Mouse (Mus musculus) ovary, adult 2 months (tissue): ENCODE results near the gene Klk1b4. TPM values are rescaled to one million over a fixed set of nuclear protein-coding genes. Genes with fewer than 3 reads are reported as not detected.

Experiments
- polyA plus RNA-seq: library from polyadenylated mRNA; depleted of rRNA; stranded (reverse); fragments of >200 nt; gene quantifications from 2 replicates; pipeline ENCODE4 v1.2.3, GENCODE M21; 2012; rRNA removed

Gene Klk1b4
- polyA plus RNA-seq = not detected in 2 replicates

DNA sequence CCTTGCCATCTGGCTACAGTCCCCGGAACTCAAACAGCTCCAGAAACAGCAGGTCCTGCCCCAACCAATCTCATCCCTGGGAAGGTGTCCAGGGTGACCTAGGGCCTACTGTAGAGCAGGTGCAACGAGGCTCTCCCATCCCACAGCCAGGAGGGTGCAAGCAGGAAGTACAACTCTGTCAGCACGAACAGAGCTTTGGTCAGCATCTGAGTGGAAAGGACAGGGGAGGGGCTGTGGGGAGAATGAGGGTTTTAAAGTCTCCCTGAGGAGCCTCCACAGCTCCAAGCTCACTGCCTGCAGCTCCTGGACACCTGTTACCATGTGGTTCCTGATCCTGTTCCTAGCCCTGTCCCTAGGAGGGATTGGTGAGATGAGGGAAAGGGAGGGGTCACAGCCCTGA lies at the start of gene Klk1b4:
Klk1b4 (plus strand) TSS at position 301 of the 400 bp plus-strand sequence.

DNA sequence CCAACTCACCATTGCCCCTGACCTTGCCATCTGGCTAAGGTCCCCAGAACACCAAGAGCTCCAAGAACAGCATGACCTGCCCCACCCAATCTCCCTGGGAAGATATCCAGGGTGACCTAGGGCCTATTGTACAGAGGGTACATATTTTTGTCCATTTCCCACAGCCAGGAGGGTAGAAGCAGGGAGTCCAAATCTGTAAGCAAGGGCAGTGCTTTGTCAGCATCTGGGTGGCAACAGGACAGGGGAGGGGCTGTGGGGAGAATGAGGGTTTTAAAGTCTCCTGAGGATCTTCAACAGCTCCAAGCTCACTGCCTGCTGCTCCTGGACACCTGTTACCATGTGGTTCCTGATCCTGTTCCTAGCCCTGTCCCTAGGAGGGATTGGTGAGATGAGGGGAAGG lies 19.3 kb upstream of the Klk1b4 start, which contains the start of gene Klk1b24:
Klk1b24 (plus strand) TSS at position 301 of the 400 bp plus-strand sequence.

DNA sequence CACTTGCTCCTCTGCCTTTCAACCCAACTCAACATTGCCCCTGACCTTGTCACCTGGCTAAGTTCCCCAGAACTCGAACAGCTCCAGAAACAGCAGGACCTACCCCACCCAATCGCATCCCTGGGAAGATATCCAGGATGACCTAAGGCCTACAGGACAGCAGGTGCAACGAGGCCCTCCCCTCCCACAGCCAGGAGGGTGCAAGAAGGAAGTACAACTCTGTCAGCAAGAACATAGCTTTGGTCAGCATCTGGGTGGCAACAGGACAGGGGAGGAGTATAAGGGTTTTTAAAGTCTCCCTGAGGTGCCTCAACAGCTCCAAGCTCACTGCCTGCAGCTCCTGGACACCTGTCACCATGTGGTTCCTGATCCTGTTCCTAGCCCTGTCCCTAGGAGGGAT lies 9.3 kb upstream of the Klk1b4 start, which contains the start of gene Klk1b3:
Klk1b3 (plus strand) TSS at position 301 of the 400 bp plus-strand sequence.

DNA sequence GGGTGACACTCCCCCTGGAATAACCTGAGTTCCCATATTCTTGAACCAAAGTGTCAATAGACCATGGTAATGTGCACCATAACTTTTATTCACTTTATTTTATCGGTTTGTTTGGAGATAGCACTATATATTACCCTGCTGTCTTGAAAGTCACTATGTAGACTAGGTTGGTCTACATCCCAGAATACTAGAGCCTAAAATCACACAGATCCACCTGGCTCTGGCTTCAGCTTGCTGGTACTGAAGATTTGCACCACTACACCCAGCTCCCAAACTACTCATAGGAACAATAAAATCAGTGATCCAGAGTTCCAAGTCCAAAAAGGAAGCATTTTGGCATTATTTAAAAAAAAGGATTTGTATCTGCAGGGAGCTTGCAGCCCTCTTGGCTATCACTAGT lies 8.4 kb downstream of the Klk1b4 start, which contains the start of gene Klk1b5:
Klk1b5 (plus strand) TSS at position 301 of the 400 bp plus-strand sequence.

DNA sequence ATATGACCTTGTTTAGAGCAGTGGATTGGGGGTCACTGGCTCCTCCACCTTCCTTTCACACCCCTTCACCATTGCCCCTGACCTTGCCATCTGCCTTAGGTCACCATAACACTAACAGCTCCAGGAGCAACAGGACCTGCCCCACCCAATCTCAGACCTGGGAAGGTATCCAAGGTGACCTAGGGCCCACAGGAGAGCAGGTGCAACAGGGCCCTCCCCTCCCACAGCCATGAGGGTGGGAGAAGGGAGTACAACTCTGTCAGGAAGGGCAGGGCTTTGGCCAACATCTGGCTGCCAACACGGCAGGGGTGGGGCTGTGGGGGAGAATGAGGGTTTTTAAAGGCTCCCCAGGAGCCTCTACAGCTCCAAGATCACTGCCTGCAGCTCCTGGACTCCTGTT lies 17.8 kb downstream of the Klk1b4 start, which contains the start of gene Klk1:
Klk1 (plus strand) TSS at position 285 of the 400 bp plus-strand sequence.

DNA sequence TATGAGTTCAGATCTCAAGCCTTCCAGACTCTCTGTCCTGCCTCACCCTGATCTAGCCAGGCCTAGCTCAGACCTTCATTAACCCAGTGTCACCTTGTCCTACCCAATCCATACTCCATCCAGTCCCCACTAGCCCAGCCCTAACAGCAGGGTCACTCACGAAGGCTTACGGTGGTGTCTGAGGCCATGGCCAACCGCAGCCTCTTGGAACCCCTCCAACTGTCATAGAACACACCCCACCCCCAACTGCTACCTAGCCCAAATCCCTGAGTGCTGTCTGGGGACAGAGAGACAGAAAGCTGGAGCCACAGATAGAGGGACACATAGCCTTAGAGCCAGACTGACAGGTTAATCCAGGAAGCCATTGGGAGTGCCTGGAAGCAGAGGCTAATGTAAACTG lies 28.7 kb downstream of the Klk1b4 start, which contains the start of gene Gm36864:
Gm36864 (plus strand) TSS at position 269 of the 400 bp plus-strand sequence.

DNA sequence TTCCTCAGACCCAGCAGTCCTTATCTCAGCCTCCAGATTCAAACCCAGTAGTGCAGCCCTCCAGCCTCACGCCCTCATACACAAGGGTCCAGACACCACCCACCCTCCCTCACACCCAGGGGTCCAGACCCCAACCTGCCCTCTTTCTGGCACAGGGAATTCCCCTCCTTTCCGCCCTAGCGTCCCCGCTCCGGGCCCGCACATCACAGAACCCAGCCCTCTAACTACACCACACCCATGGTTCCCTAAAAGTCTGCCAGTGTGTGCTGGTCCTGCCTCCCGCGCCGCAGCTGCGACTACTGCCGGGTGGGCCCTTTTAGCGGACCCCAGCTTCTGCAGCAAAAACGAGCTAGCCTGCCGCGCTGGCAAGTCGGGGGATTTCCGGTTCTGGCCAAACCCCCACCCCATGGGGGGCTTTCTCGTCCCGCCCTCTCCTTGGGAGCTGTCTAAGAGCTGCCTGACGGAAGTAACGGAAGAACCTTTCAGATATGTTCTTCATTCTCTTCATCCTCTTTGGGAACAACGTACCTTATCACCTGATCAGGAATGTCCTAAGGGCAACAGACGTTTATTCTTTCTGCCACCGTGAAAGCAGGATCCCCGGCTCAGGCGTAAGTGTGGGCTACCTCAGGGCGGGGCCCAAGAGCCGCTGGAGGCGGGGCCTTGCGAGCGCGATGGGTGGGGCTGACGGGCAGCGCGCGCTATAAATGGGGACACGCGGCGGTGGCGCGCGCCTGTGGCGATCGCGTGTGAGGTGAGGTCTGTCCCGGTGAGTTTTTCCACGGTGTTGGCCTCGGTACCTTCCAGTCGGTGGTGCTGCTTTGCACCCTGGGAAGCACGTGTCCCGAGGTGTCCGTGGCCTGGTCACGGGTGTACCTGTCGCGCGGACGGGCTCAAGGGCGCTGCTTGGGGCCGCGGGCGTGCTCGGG lies 39.1 kb downstream of the Klk1b4 start, which contains the start of the genes 1700028J19Rik and 2410002F23Rik:
1700028J19Rik (minus strand) TSS at position 641 of the 929 bp plus-strand sequence.
2410002F23Rik (plus strand) TSS at position 668 of the 929 bp plus-strand sequence.

DNA sequence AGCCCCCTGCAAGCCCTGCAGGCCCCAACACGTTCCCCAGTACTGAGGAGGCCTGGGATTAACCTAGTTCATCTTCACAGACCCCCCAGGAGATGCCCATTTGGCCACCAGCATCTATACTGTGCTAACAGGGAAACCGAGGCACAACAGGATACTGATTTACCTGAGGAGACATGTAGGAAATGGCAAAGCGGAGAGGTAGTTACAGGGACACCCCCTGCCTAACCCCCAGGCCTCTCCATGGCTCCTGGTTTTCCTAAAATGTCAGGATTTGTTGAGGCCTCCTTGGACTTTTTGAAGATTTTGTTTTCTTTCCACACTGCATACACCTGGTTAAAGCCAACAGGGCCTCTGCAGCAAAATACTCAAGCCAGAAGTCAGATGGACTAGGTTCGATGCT lies 50.0 kb downstream of the Klk1b4 start, which contains the start of gene Acp4:
Acp4 (minus strand) TSS at position 101 of the 400 bp plus-strand sequence.

DNA sequence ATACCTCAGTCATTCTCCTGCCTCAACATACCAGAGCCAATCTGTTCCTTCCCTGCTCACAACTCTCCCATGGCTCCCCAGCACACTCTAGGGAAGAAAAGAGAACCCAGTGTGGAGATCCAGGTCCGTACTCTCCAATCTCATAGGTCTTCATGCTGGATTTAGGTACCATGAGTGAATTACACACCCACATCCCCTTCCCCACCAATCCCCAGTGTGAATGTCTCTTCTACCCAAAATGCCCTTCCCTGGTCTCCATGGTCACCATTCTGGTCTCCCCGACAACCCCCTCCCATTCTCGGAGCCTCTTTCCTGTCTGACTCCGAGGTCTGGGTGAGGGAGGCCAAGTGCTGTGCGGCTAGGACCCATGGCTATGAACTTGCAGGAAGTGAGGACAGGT lies 53.9 kb downstream of the Klk1b4 start, which contains the start of gene Gm15517:
Gm15517 (plus strand) TSS at position 301 of the 400 bp plus-strand sequence.

Other genes with a start within 250 kb of the Klk1b4 start
- not detected in 2 replicates for gene Klk1b1, start 240.7 kb upstream of the Klk1b4 start, polyA plus RNA-seq
- not detected in 2 replicates for gene Klk1b9, start 231.4 kb upstream of the Klk1b4 start, polyA plus RNA-seq
- 0.35 and 1.4 TPM in 2 replicates for gene Klk1b11, start 211.6 kb upstream of the Klk1b4 start, polyA plus RNA-seq
- not detected in 2 replicates for gene Klk1b26, start 195.3 kb upstream of the Klk1b4 start, polyA plus RNA-seq
- gene Klk1b27, start 155.1 kb upstream of the Klk1b4 start, polyA plus RNA-seq = 1.3 and 2.2 TPM in 2 replicates
- gene Klk1b21, start 105.1 kb upstream of the Klk1b4 start, polyA plus RNA-seq = 10.8 and 17.1 TPM in 2 replicates
- gene Klk1b22, start 94.8 kb upstream of the Klk1b4 start, polyA plus RNA-seq = 1.5 TPM in 1 of 2 replicates, not detected in the other
- not detected in 2 replicates for gene Klk1b16, start 70.7 kb upstream of the Klk1b4 start, polyA plus RNA-seq
- 4.4 and 5.6 TPM in 2 replicates for gene Klk1b24, start 19.2 kb upstream of the Klk1b4 start, polyA plus RNA-seq
- gene Klk1b3, start 9.2 kb upstream of the Klk1b4 start, polyA plus RNA-seq = not detected in 2 replicates
- gene Klk1b5, start 8.5 kb downstream of the Klk1b4 start, polyA plus RNA-seq = 0.15 and 0.29 TPM in 2 replicates
- gene Klk1, start 17.9 kb downstream of the Klk1b4 start, polyA plus RNA-seq = 10.3 and 15.0 TPM in 2 replicates
- not detected in 2 replicates for gene Gm36864, start 28.7 kb downstream of the Klk1b4 start, polyA plus RNA-seq
- 1.7 and 1.9 TPM in 2 replicates for gene 1700028J19Rik, start 39.3 kb downstream of the Klk1b4 start, polyA plus RNA-seq
- gene 2410002F23Rik, start 39.3 kb downstream of the Klk1b4 start, polyA plus RNA-seq = 302 and 308 TPM in 2 replicates
- gene Acp4, start 49.9 kb downstream of the Klk1b4 start, polyA plus RNA-seq = 0.14 and 0.29 TPM in 2 replicates
- not detected in 2 replicates for gene Gm15517, start 54.0 kb downstream of the Klk1b4 start, polyA plus RNA-seq
- gene Clec11a, start 99.5 kb downstream of the Klk1b4 start, polyA plus RNA-seq = 17.9 and 24.7 TPM in 2 replicates
- gene Shank1, start 102.8 kb downstream of the Klk1b4 start, polyA plus RNA-seq = 1.6 and 1.7 TPM in 2 replicates
- 5.9 and 6.5 TPM in 2 replicates for gene Syt3, start 176.7 kb downstream of the Klk1b4 start, polyA plus RNA-seq
- 2.6 and 2.8 TPM in 2 replicates for gene 1700008O03Rik, start 178.4 kb downstream of the Klk1b4 start, polyA plus RNA-seq
- 12.9 and 15.2 TPM in 2 replicates for gene Lrrc4b, start 221.6 kb downstream of the Klk1b4 start, polyA plus RNA-seq